Mouse (Mus musculus) stomach, embryonic 16.5 days (tissue): ENCODE measurements around the gene Olfr69. TPM values are rescaled to one million over a fixed set of nuclear protein-coding genes. Genes with fewer than 3 reads are reported as not detected.
"Not testable (repeated sequence)": the region's sequence is repeated elsewhere in the genome, so short reads cannot be mapped to it uniquely, and the experiment has no call there.

ENCODE experiments used
- ATAC-seq: fragments of 200-750 bp; cut with Nextera tagmentation; 2 replicates; pipeline ENCODE4 v1.8.0; 2017; ENCODE audit warnings: moderate number of reproducible peaks, moderate TSS enrichment; ENCODE audit not compliant: insufficient read depth, low FRiP score
- H3K27ac ChIP-seq: fragments of 300-500 bp; sonication (generic); 2 replicates; pipeline ENCODE4 v1.5.1; 2014; ENCODE audit warnings: low read length
- H3K27me3 ChIP-seq: fragments of 300-500 bp; sonication (generic); 2 replicates; pipeline ENCODE4 v1.6.1; 2014; ENCODE audit warnings: low read length, control low read depth, mixed read lengths; ENCODE audit not compliant: control insufficient read depth, insufficient read depth
- H3K36me3 ChIP-seq: fragments of 300-500 bp; sonication (generic); 2 replicates; pipeline ENCODE4 v1.6.1; 2014; ENCODE audit warnings: low read length; ENCODE audit not compliant: control insufficient read depth, insufficient read depth
- H3K4me1 ChIP-seq: fragments of 300-500 bp; sonication (generic); 2 replicates; pipeline ENCODE4 v1.6.1; 2014; ENCODE audit warnings: low read length, control low read depth, mixed read lengths; ENCODE audit not compliant: control insufficient read depth, insufficient read depth
- H3K4me2 ChIP-seq: fragments of 300-500 bp; sonication (generic); 2 replicates; pipeline ENCODE4 v1.6.1; 2014; ENCODE audit warnings: low read depth, low read length, mixed read lengths
- H3K4me3 ChIP-seq: fragments of 300-500 bp; sonication (generic); replicated peaks from 2 replicates; pipeline ENCODE4 v1.5.1; 2014; ENCODE audit warnings: mild to moderate bottlenecking, low read length
- H3K9ac ChIP-seq: fragments of 300-500 bp; sonication (generic); 2 replicates; pipeline ENCODE4 v1.6.1; 2014; ENCODE audit warnings: low read length
- H3K9me3 ChIP-seq: fragments of 300-500 bp; sonication (generic); replicated peaks from 2 replicates; pipeline ENCODE4 v1.6.1; 2016; ENCODE audit warnings: low read length, control low read depth; ENCODE audit not compliant: control insufficient read depth
- WGBS: fragments of 180-500 bp; shearing (Covaris S2); extraction: QIAGEN DNeasy Blood & Tissue Kit; methylation state at CpG from one replicate; pipeline ENCODE4 v1.1.7; 2014; 5-methylcytosine and 5-hydroxymethylcytosine counted together
- polyA plus RNA-seq: library from polyadenylated mRNA; unstranded; fragments of >200 nt; fragmentation: Nextera tagmentation; extraction: Ambion mirVana; gene quantifications from 2 replicates; pipeline ENCODE4 v1.2.1, GENCODE M21; 2015

Olfr69 gene
- polyA plus RNA-seq, 1 experiment from 2014 or later, result not detected

GRCm38 (mm10) chr7:103757233-103757632, 14.2 kb downstream of the Olfr69 start, which contains the start of gene Olfr630:
TSS of gene Olfr630 (minus strand) at chr7:103757333.
- Histone ChIP-seq H3K4me3 (no peak within 1 kb of the TSS), H3K27ac (no peak within 1 kb of the TSS), H3K4me2 (no peak within 1 kb of the TSS), H3K9me3 (no peaks in the 10 kb centered on the region), H3K9ac (no peak within 1 kb of the TSS), H3K36me3 (no peaks in the 10 kb centered on the region), H3K4me1 (no peaks in the 10 kb centered on the region), H3K27me3 (no peaks in the 10 kb centered on the region)
- WGBS, result 31% methylated on average over 2 of the region's 2 CpGs
- no peak for ATAC-seq

DNA sequence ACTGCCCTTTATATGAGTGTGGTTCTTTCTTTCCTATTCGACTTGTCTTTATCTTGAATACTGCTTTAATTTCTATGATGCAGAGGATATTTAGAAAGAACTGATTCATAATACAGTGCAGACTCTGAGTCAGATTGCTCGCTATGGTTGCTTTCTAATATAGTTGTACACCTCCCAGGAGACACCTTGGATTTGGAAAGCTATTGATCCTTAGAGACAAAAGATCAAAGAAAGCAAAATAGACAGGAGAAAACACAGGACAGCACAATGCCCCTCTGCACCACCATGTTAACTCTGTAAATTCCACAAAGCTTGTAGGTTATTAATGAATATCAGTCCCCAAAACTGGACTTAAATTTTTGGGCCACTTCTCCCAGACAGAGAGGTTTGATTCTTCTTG, 26.6 kb downstream of the Olfr69 start, which contains the start of gene Olfr629:
Gene Olfr629 (minus strand): TSS at position 101 of the 400 bp plus-strand sequence.
- Histone ChIP-seq H3K4me1 (no peaks in the 10 kb centered on the region), H3K27ac (no peak within 1 kb of the TSS), H3K27me3 (no peaks in the 10 kb centered on the region), H3K4me2 (no peak within 1 kb of the TSS), H3K36me3 (no peaks in the 10 kb centered on the region), H3K9me3 (no peaks in the 10 kb centered on the region), H3K9ac (no peak within 1 kb of the TSS), H3K4me3 (no peak within 1 kb of the TSS)
- WGBS, result 75% methylated on average over 2 of the region's 2 CpGs
- ATAC-seq, result no peak

- H3K36me3 ChIP-seq, result no peaks in the 10 kb centered on the region
- no peaks in the 10 kb centered on the region for H3K9me3 ChIP-seq
- H3K27ac ChIP-seq, result no peak within 1 kb of the TSS
- WGBS, result 85% methylated on average over 1 of the region's 1 CpGs
- H3K4me1 ChIP-seq, result no peaks in the 10 kb centered on the region
- ATAC-seq, result no peak
- H3K4me3 ChIP-seq, result no peak within 1 kb of the TSS
- no peak within 1 kb of the TSS for H3K4me2 ChIP-seq
- H3K27me3 ChIP-seq, result no peaks in the 10 kb centered on the region
- no peak within 1 kb of the TSS for H3K9ac ChIP-seq
These were observed 41.3 kb downstream of the Olfr69 start, which contains the start of gene Olfr628 for GRCm38 (mm10) chr7:103730074-103730473. TSS of gene Olfr628 (plus strand) at chr7:103730374.

- H3K9me3 ChIP-seq, H3K27ac ChIP-seq, ATAC-seq, H3K27me3 ChIP-seq, H3K4me1 ChIP-seq, H3K9ac ChIP-seq, H3K36me3 ChIP-seq, H3K4me2 ChIP-seq, H3K4me3 ChIP-seq: not testable (repeated sequence)
- WGBS, result 93% methylated on average over 1 of the region's 1 CpGs
These were observed 55.0 kb downstream of the Olfr69 start for GRCm38 (mm10) chr7:103716398-103716797.

Other genes with a start within 250 kb of the Olfr69 start
- gene Olfr612, start 228.9 kb downstream of the Olfr69 start, polyA plus RNA-seq, result not detected in 2 replicates
- not detected in 2 replicates for gene Olfr613, start 223.5 kb downstream of the Olfr69 start, polyA plus RNA-seq
- gene Olfr615, start 215.5 kb downstream of the Olfr69 start, polyA plus RNA-seq, result not detected in 2 replicates
- gene Olfr616, start 202.5 kb downstream of the Olfr69 start, polyA plus RNA-seq, result not detected in 2 replicates
- gene Olfr617, start 198.5 kb downstream of the Olfr69 start, polyA plus RNA-seq, result not detected in 2 replicates
- not detected in 2 replicates for gene Olfr618, start 181.5 kb downstream of the Olfr69 start, polyA plus RNA-seq
- gene Olfr619, start 171.0 kb downstream of the Olfr69 start, polyA plus RNA-seq, result not detected in 2 replicates
- gene Olfr620, start 159.1 kb downstream of the Olfr69 start, polyA plus RNA-seq, result not detected in 2 replicates
- not detected in 2 replicates for gene Olfr622, start 128.9 kb downstream of the Olfr69 start, polyA plus RNA-seq
- not detected in 2 replicates for gene Olfr623, start 107.9 kb downstream of the Olfr69 start, polyA plus RNA-seq
- 0.04 and 0.05 TPM in 2 replicates for gene Olfr624, start 100.4 kb downstream of the Olfr69 start, polyA plus RNA-seq
- gene Olfr625-ps1, start 88.9 kb downstream of the Olfr69 start, polyA plus RNA-seq, result not detected in 2 replicates
- gene Olfr243, start 56.9 kb downstream of the Olfr69 start, polyA plus RNA-seq, result not detected in 2 replicates
- gene Olfr628, start 41.2 kb downstream of the Olfr69 start, polyA plus RNA-seq, result not detected in 2 replicates
- not detected in 2 replicates for gene Olfr629, start 26.7 kb downstream of the Olfr69 start, polyA plus RNA-seq
- gene Olfr630, start 14.3 kb downstream of the Olfr69 start, polyA plus RNA-seq, result not detected in 2 replicates
- not detected in 2 replicates for gene Olfr68, start 8.1 kb upstream of the Olfr69 start, polyA plus RNA-seq
- not detected in 2 replicates for gene Olfr67, start 20.2 kb upstream of the Olfr69 start, polyA plus RNA-seq
- gene Hbb-bt, start 42.4 kb upstream of the Olfr69 start, polyA plus RNA-seq, result 3,025 and 3,577 TPM in 2 replicates
- 8,981 and 9,755 TPM in 2 replicates for gene Hbb-bs, start 56.5 kb upstream of the Olfr69 start, polyA plus RNA-seq
- gene Hbb-bh2, start 68.9 kb upstream of the Olfr69 start, polyA plus RNA-seq, result not detected in 2 replicates
- gene Hbb-bh1, start 71.6 kb upstream of the Olfr69 start, polyA plus RNA-seq, result 0.95 and 1.4 TPM in 2 replicates
- 35.5 and 42.6 TPM in 2 replicates for gene Hbb-y, start 81.6 kb upstream of the Olfr69 start, polyA plus RNA-seq
- not detected in 2 replicates for gene Olfr66, start 114.7 kb upstream of the Olfr69 start, polyA plus RNA-seq
- not detected in 2 replicates for gene Olfr64, start 122.9 kb upstream of the Olfr69 start, polyA plus RNA-seq
- not detected in 2 replicates for gene Olfr65, start 131.9 kb upstream of the Olfr69 start, polyA plus RNA-seq
- not detected in 2 replicates for gene Olfr631, start 157.2 kb upstream of the Olfr69 start, polyA plus RNA-seq
- not detected in 2 replicates for gene Olfr632, start 162.8 kb upstream of the Olfr69 start, polyA plus RNA-seq
- not detected in 2 replicates for gene Olfr633, start 172.8 kb upstream of the Olfr69 start, polyA plus RNA-seq
- gene Olfr635, start 199.6 kb upstream of the Olfr69 start, polyA plus RNA-seq, result 0.01 TPM in 1 of 2 replicates, not detected in the other
- not detected in 2 replicates for gene Olfr638, start 227.2 kb upstream of the Olfr69 start, polyA plus RNA-seq
- not detected in 2 replicates for gene Olfr639, start 245.7 kb upstream of the Olfr69 start, polyA plus RNA-seq